Mouse (Mus musculus) spleen, adult 2 months (tissue): ENCODE measurements around the gene Tnfsf13. TPM values are rescaled to one million over a fixed set of nuclear protein-coding genes. Genes with fewer than 3 reads are reported as not detected.

Source experiments
- DNase-seq, 2 experiments: peaks; one replicate each; pipeline versions ENCODE4 v3.0.0 to v3.0.0-alpha.2; 2012 to 2021; ENCODE audit warnings: low spot score in 2 of 2, low read depth in 1 of 2
- H3K27ac ChIP-seq: fragments of 200-500 bp; 2 replicates; pipeline ENCODE4 v1.5.1; 2012; ENCODE audit warnings: low read length, inconsistent platforms; ENCODE audit not compliant: insufficient read depth
- H3K27me3 ChIP-seq: fragments of 200-500 bp; 2 replicates; pipeline ENCODE4 v1.6.1; 2012; ENCODE audit warnings: mild to moderate bottlenecking, moderate library complexity, low read length, inconsistent platforms; ENCODE audit not compliant: control insufficient read depth, insufficient read depth
- H3K36me3 ChIP-seq: fragments of 200-500 bp; 2 replicates; pipeline ENCODE4 v1.6.1; 2012; ENCODE audit warnings: mild to moderate bottlenecking, low read length, inconsistent platforms; ENCODE audit not compliant: control insufficient read depth, insufficient read depth
- H3K4me1 ChIP-seq: fragments of 200-500 bp; 2 replicates; pipeline ENCODE4 v1.6.1; 2011; ENCODE audit warnings: inconsistent platforms; ENCODE audit not compliant: control insufficient read depth, insufficient read depth, insufficient read length
- H3K4me3 ChIP-seq: fragments of 200-500 bp; 2 replicates; pipeline ENCODE4 v1.5.1; 2011; ENCODE audit warnings: mild to moderate bottlenecking, inconsistent platforms; ENCODE audit not compliant: insufficient read depth, insufficient read length; ENCODE audit errors: extremely low read depth
- CTCF ChIP-seq: fragments of 200-500 bp; IDR thresholded peaks from 2 replicates; pipeline ENCODE4 v1.5.1; 2011; ENCODE audit warnings: mild to moderate bottlenecking, inconsistent platforms; ENCODE audit not compliant: insufficient read depth, insufficient read length, insufficient replicate concordance; ENCODE audit errors: extremely low read depth
- POLR2A ChIP-seq: fragments of 200-500 bp; IDR thresholded peaks from 2 replicates; pipeline ENCODE4 v1.6.1; 2011; ENCODE audit warnings: low read depth, low read length, inconsistent platforms
- WGBS: fragments of 180-500 bp; shearing (Covaris S2); methylation state at CpG from one replicate; pipeline ENCODE4 v1.1.7; 2018; 5-methylcytosine and 5-hydroxymethylcytosine counted together
- polyA plus RNA-seq: library from polyadenylated mRNA; depleted of rRNA; stranded (reverse); fragments of >200 nt; gene quantifications from 2 replicates; pipeline ENCODE4 v1.2.3, GENCODE M21; 2012

The Tnfsf13 gene
- polyA plus RNA-seq, 1 experiment: 4.6 TPM

- WGBS: 18% methylated on average over 24 of the region's 24 CpGs
- H3K27me3 ChIP-seq: no peaks in the 10 kb centered on the region
- TF ChIP-seq POLR2A: no peak
- TF ChIP-seq CTCF: no peak
- H3K4me3 ChIP-seq: peak overlapping the region; percentile 62
- H3K36me3 ChIP-seq: peaks cover 8% of the 10 kb centered on the region; the same call in 1 of the 2 replicates
- H3K4me1 ChIP-seq: no peaks in the 10 kb centered on the region
- no peak for DNase-seq
- H3K27ac ChIP-seq: peak overlapping the region; percentile 94
Measured at GRCm38 (mm10) chr11:69682209-69682839, 3.3 kb downstream of the Tnfsf13 start.

- Histone ChIP-seq H3K4me1 (no peaks in the 10 kb centered on the region), H3K36me3 (peaks cover 11% of the 10 kb centered on the region; the same call in 1 of the 2 replicates), H3K4me3 (peak within 1 kb of the TSS; percentile 79), H3K27ac (peak within 1 kb of the TSS; percentile 94), H3K27me3 (no peaks in the 10 kb centered on the region)
- under 1% methylated on average over 80 of the region's 80 CpGs for WGBS
- DNase-seq: peak; percentile 93 to 96
- TF ChIP-seq POLR2A: peak; percentile 77
- TF ChIP-seq CTCF: no peak
Measured at GRCm38 (mm10) chr11:69681314-69682208, 4.0 kb downstream of the Tnfsf13 start, which contains the start of gene Senp3. Gene Senp3 (minus strand): TSS chr11:69682084.

DNA sequence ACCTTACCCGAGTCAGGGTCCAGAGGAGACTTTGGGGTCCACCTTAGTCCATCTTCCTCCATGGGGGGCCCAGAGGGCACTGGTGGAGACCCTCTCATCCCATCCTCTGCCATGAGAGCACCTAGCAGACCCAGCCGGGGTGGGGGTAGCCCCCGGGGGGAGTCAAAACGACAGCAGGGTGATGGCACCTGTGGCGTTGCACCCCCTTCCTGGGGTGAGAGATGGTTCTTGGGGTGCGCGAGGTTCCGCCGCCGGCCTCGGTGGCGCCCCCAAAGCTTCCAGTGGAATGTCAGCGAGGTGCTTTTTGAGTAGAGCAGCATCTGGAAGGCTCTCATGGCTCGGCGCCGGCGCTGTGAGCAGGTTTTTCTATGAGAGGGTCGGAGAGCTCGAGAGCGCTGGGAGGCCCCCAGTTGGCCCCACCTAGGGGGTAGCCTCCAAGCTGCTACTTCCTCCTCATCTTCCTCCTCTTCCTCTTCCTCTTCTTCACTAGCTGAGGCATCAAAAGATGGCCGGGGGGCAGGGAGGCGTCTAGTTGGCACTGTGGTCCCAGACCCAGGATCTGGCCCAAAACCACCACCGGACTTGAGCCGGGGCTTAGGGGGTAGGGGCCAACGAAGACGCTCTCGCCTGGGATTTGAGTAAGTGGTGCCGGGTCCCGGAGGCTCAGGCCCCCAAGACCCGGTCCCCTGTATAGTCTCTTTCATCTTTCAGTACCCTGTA lies 5.3 kb downstream of the Tnfsf13 start:
- DNase-seq: no peak
- WGBS: 90% methylated on average over 30 of the region's 30 CpGs
- no peaks in the 10 kb centered on the region for H3K27me3 ChIP-seq
- peaks cover 17% of the 10 kb centered on the region for H3K36me3 ChIP-seq
- H3K4me3 ChIP-seq: no peak overlapping the region
- TF ChIP-seq CTCF (no peak), POLR2A (no peak)
- no peak overlapping the region for H3K27ac ChIP-seq
- no peaks in the 10 kb centered on the region for H3K4me1 ChIP-seq

GRCm38 (mm10) chr11:69679144-69679543 lies 6.4 kb downstream of the Tnfsf13 start:
- H3K4me1 ChIP-seq: no peaks in the 10 kb centered on the region
- 84% methylated on average over 2 of the region's 2 CpGs for WGBS

GRCm38 (mm10) chr11:69672211-69672706 lies 13.3 kb downstream of the Tnfsf13 start, which contains the start of gene Eif4a1:
Gene Eif4a1 (minus strand): TSS chr11:69672423.
- no peaks in the 10 kb centered on the region for H3K27me3 ChIP-seq
- H3K27ac ChIP-seq: peak within 1 kb of the TSS; percentile 95
- DNase-seq: peak; percentile 100
- 0 out of 2 replicates have a peak, but pooled peaks cover 7% of the 10 kb centered on the region for H3K4me1 ChIP-seq
- H3K4me3 ChIP-seq: peak within 1 kb of the TSS; percentile 93
- H3K36me3 ChIP-seq: peaks cover 39% of the 10 kb centered on the region
- TF ChIP-seq CTCF (no peak), POLR2A (peak; percentile 97)
- under 1% methylated on average over 36 of the region's 36 CpGs for WGBS

More at GRCm38 (mm10) chr11:69679144-69679543, 6.4 kb downstream of the Tnfsf13 start:
- no peak overlapping the region for H3K4me3 ChIP-seq
- H3K36me3 ChIP-seq: peaks cover 20% of the 10 kb centered on the region
- no peaks in the 10 kb centered on the region for H3K27me3 ChIP-seq
- H3K27ac ChIP-seq: no peak overlapping the region
- no peak for DNase-seq
- TF ChIP-seq CTCF (no peak), POLR2A (no peak)

DNA sequence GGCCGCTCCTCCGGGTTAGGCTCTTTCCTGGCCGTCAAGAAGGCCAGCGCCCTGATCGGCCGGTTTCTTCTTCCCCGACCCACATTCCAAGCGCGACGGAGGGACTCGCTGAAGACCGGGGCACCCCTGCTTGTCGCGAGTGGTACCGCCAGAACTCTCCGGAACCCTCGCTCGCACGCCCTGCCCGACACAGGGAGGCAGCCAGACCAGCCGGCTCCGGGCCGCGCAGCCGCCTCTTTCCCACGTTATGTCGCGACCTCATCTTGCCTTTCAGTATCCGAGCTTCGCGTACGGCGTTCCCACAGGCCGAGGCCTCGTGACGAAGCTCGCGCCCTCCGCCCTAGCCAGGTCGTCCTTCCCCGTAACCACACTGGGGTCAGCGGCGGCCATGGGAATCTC lies 13.9 kb downstream of the Tnfsf13 start:
- Histone ChIP-seq H3K4me1 (0 out of 2 replicates have a peak, but pooled peaks cover 7% of the 10 kb centered on the region), H3K4me3 (peak overlapping the region; percentile 93)

More for the DNA sequence above, 13.9 kb downstream of the Tnfsf13 start:
- TF ChIP-seq CTCF (no peak), POLR2A (no peak)
- H3K27ac ChIP-seq: peak overlapping the region; percentile 95
- H3K27me3 ChIP-seq: no peaks in the 10 kb centered on the region
- peaks cover 38% of the 10 kb centered on the region for H3K36me3 ChIP-seq
- WGBS: under 1% methylated on average over 43 of the region's 43 CpGs
- no peak for DNase-seq
